Mouse (Mus musculus) embryonic facial prominence, embryonic 12.5 days (tissue): ENCODE results near the gene Hsp90aa1. TPM values are rescaled to one million over a fixed set of nuclear protein-coding genes. Genes with fewer than 3 reads are reported as not detected.
"Not testable (repeated sequence)": the region's sequence is repeated elsewhere in the genome, so short reads cannot be mapped to it uniquely, and the experiment has no call there.

ENCODE experiments used
- ATAC-seq: fragments of 200-750 bp; cut with Nextera tagmentation; 2 replicates; pipeline ENCODE4 v1.8.0; 2017; ENCODE audit not compliant: insufficient number of reproducible peaks, insufficient read depth, low FRiP score, low TSS enrichment
- H3K27ac ChIP-seq: fragments of 300-500 bp; sonication (generic); 2 replicates; pipeline ENCODE4 v1.5.1; 2016; ENCODE audit warnings: mild to moderate bottlenecking
- H3K27me3 ChIP-seq: fragments of 300-500 bp; sonication (generic); 2 replicates; pipeline ENCODE4 v1.6.1; 2016; ENCODE audit warnings: mild to moderate bottlenecking, moderate library complexity
- H3K36me3 ChIP-seq: fragments of 300-500 bp; sonication (generic); 2 replicates; pipeline ENCODE4 v1.6.1; 2016; ENCODE audit warnings: mild to moderate bottlenecking
- H3K4me1 ChIP-seq: fragments of 300-500 bp; sonication (generic); 2 replicates; pipeline ENCODE4 v1.6.1; 2016
- H3K4me2 ChIP-seq: fragments of 300-500 bp; sonication (generic); replicated peaks from 2 replicates; pipeline ENCODE4 v1.6.1; 2016; ENCODE audit warnings: mild to moderate bottlenecking, moderate library complexity
- H3K4me3 ChIP-seq: fragments of 300-500 bp; sonication (generic); 2 replicates; pipeline ENCODE4 v1.5.1; 2016; ENCODE audit warnings: mild to moderate bottlenecking
- H3K9ac ChIP-seq: fragments of 300-500 bp; sonication (generic); 2 replicates; pipeline ENCODE4 v1.6.1; 2016; ENCODE audit warnings: mild to moderate bottlenecking, moderate library complexity
- H3K9me3 ChIP-seq: fragments of 300-500 bp; sonication (generic); 2 replicates; pipeline ENCODE4 v1.6.1; 2016; ENCODE audit warnings: mild to moderate bottlenecking, moderate library complexity
- WGBS: fragments of 180-500 bp; shearing (Covaris S2); methylation state at CpG from one replicate; pipeline ENCODE4 v1.1.7; 2016; 5-methylcytosine and 5-hydroxymethylcytosine counted together
- polyA plus RNA-seq: library from polyadenylated mRNA; unstranded; fragments of >200 nt; fragmentation: Nextera tagmentation; extraction: Ambion mirVana; gene quantifications from 2 replicates; pipeline ENCODE4 v1.2.1, GENCODE M21; 2016

The Hsp90aa1 gene
- polyA plus RNA-seq, 1 experiment from 2014 or later, result 859 TPM

DNA sequence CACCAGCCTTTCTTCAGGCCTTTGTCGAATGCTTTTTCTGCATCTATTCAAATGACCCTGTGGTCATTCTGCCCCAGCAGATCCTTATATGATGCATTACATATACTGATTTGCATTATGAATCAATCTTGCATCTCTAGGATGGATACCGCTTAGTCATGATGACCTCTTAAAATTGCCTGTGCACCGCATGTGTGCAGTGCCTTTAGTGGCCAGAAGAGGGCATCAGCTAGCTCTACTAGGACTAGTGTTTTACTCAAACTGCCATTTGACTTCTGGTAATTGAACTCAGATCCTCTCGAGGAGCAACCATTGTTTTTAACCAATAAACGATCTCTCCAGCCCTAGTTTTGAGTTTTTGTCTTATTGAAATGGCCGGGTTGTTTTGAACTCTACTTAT is 11.3 kb upstream of the Hsp90aa1 start:
- H3K9ac ChIP-seq, result no peak overlapping the region
- H3K4me1 ChIP-seq, result no peaks in the 10 kb centered on the region
- H3K27me3 ChIP-seq, result no peaks in the 10 kb centered on the region
- no peak for ATAC-seq
- H3K4me3 ChIP-seq, result no peak overlapping the region
- WGBS, result 94% methylated on average over 6 of the region's 6 CpGs
- no peaks in the 10 kb centered on the region for H3K9me3 ChIP-seq
- H3K4me2 ChIP-seq, result no peak overlapping the region
- no peaks in the 10 kb centered on the region for H3K36me3 ChIP-seq
- no peak overlapping the region for H3K27ac ChIP-seq

DNA sequence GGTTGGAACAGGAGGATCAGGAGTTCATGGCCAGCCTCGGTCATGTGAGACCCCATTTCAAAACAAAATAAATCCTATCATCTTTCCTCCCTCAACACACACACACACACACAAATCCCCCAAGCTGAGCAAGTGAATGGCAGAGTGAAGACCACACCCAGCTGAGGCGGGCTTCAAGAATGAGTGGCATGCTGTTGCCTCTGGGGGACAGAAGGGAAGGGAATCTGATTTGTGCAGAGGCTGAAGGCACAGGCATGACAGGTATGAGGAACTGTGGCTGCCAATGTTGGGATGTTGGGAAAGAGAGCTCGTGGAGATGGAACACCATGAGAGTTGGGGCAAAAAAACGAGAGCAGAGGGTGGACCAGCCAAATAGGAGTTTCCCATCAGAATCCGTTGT is 8.7 kb upstream of the Hsp90aa1 start:
- no peak overlapping the region for H3K4me3 ChIP-seq
- no peaks in the 10 kb centered on the region for H3K36me3 ChIP-seq
- no peaks in the 10 kb centered on the region for H3K9me3 ChIP-seq
- no peak overlapping the region for H3K4me2 ChIP-seq
- no peaks in the 10 kb centered on the region for H3K27me3 ChIP-seq
- peaks cover 2% of the 10 kb centered on the region; the same call in 1 of the 2 replicates for H3K4me1 ChIP-seq
- H3K27ac ChIP-seq, result no peak overlapping the region
- H3K9ac ChIP-seq, result no peak overlapping the region
- ATAC-seq, result no peak
- 68% methylated on average over 5 of the region's 5 CpGs for WGBS

DNA sequence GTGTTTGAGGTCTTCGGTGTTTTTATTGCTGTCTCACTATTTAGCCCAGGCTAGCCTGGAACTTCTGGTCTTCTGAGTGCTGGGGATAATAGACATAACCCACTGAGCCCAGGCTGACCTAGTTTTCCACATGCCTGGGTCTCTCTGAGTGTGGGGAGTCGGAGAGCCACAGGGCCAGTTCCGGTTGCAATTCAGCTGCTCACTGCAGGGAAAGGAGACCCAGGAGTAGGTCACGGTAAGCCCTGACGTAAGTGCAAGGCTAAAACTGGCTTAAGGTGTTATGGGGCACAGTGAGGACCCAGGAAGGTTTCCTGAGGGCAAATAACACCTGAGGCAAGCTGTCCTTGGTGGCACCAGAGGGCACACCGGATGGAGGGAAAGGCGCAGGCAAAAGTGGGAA is 4.9 kb upstream of the Hsp90aa1 start:
- no peak for ATAC-seq
- no peak overlapping the region for H3K4me3 ChIP-seq
- WGBS, result 89% methylated on average over 7 of the region's 7 CpGs

DNA sequence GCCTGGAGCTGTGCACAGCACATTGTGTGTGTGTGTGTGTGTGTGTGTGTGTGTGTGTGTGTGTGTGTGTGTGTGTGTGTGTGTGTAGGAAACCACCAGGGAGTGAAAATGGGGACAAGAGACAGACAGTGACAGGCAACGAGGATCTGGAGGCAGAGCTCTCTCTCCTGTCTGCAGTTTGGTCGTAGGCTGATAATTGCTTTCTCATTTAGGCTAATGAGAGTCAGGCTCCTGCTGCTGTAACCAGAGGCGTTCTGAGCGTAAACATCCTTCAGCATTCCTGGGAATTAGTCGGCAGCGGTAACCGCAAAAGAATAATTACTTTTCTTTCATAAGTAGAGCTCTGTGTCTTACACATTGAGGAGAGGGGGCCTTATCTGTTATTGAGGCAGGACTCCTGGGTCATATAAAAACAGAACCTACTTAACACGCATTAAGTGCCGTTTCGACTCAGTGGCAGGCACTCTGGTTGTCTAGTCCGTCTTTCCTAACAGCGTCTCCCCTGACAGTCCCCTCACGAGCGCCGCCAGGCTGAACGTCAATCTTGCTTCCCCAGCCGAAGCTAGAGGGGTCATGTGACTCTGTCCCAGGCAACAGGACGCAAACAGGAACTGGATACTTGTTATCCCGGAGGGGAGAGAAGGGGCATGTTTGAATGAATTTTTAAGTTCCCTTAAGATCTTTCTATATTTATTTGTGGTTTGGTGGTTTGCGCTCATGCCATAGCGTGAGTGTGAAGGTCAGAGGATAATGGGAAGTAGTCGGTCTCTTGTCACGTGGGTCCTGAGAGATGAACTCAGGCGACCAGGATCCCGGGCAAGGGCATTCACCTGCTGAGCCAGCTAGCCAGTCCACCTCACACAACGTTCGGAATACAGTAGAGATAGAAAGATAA is 4.1 kb upstream of the Hsp90aa1 start:
- WGBS, result 1% methylated on average over 27 of the region's 27 CpGs
- H3K27ac ChIP-seq, result peak overlapping the region; percentile 52; the same call in 1 of the 2 replicates

More for the DNA sequence above, 4.9 kb upstream of the Hsp90aa1 start:
- H3K4me2 ChIP-seq, result no peak overlapping the region
- H3K36me3 ChIP-seq, result no peaks in the 10 kb centered on the region
- peaks cover 8% of the 10 kb centered on the region; the same call in 1 of the 2 replicates for H3K4me1 ChIP-seq
- H3K9me3 ChIP-seq, result no peaks in the 10 kb centered on the region
- no peak overlapping the region for H3K27ac ChIP-seq
- H3K9ac ChIP-seq, result no peak overlapping the region
- no peaks in the 10 kb centered on the region for H3K27me3 ChIP-seq

DNA sequence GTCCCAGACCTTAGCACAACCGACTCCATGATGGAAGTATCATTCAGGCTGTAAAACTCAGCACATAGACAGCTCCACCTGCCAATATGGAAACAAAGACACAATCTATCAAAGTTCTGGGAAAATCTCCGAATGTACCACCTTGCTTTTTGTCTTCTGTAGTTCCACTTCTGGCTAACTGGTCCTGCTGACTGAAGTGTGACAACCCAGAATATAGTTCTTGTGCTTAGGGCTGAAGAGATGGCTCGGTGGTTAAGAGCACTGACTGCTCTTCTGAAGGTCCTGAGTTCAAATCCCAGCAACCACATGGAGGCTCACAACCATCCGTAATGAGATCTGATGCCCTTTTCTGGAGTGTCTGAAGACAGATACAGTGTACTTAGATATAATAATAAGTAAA is 2.9 kb upstream of the Hsp90aa1 start:
- ATAC-seq, H3K27me3 ChIP-seq, H3K36me3 ChIP-seq, H3K9me3 ChIP-seq, H3K27ac ChIP-seq, H3K4me3 ChIP-seq, H3K9ac ChIP-seq, H3K4me2 ChIP-seq, H3K4me1 ChIP-seq: not testable (repeated sequence)
- WGBS, result 82% methylated on average over 4 of the region's 4 CpGs

More for the DNA sequence above, 4.1 kb upstream of the Hsp90aa1 start:
- H3K36me3 ChIP-seq, result no peaks in the 10 kb centered on the region
- peak overlapping the region; percentile 25 for H3K4me3 ChIP-seq
- no peaks in the 10 kb centered on the region for H3K9me3 ChIP-seq
- H3K4me1 ChIP-seq, result peaks cover 8% of the 10 kb centered on the region; the same call in 1 of the 2 replicates
- H3K27me3 ChIP-seq, result no peaks in the 10 kb centered on the region
- no peak for ATAC-seq
- H3K9ac ChIP-seq, result no peak overlapping the region
- peak overlapping the region; percentile 55 for H3K4me2 ChIP-seq

DNA sequence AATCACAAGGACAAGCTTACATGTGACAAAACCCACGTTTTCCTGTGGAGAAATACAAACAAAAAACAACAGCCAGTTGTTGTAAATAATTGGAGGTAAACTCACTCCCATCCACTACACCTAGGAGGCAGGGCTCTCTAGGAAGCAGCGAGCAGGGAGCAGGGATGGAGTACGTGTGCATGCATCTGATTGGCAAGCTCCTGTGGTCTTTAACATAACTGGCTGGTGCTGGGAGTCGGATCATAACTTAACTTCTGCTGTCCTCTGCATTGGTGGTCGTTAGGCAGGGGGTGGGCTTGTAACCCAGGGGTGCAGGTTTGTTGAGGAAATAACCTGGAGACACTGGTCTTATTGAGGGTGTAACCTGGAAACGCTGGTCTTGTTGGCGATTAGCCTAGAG is 1.2 kb upstream of the Hsp90aa1 start:
- ATAC-seq, result no peak
- Histone ChIP-seq H3K4me3 (no peak overlapping the region), H3K27ac (no peak overlapping the region), H3K4me2 (no peak overlapping the region), H3K4me1 (peaks cover 12% of the 10 kb centered on the region; the same call in 1 of the 2 replicates), H3K27me3 (no peaks in the 10 kb centered on the region), H3K36me3 (no peaks in the 10 kb centered on the region), H3K9me3 (no peaks in the 10 kb centered on the region), H3K9ac (no peak overlapping the region)
- WGBS, result 68% methylated on average over 7 of the region's 7 CpGs

DNA sequence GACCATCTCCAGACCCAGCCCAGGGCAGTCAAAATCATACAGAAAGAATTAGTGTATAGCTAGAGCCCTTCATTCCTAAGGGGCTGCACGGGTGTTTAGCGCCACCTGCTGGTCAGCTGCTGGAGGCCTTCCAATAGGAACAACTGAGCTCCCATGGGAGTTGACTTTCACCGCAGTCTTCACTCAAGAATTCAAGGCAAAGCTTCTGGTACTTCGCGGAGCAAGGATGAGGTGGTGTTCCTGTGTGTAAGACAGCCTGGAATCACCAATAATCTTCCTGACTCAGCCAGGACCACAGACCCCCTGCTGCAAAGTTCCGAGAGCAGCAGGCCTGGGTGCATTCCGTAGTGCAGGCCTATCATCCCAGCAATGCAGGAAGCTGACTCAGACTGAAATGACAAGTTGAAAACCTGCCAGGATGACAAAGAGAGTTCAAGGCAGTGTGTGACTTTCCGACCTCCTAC is 512 bp upstream of the Hsp90aa1 start:
- Histone ChIP-seq H3K9me3 (no peaks in the 10 kb centered on the region), H3K4me1 (peaks cover 12% of the 10 kb centered on the region; the same call in 1 of the 2 replicates), H3K36me3 (no peaks in the 10 kb centered on the region), H3K4me3 (no peak overlapping the region), H3K9ac (no peak overlapping the region; the same call in 1 of the 2 replicates), H3K4me2 (peak overlapping the region; percentile 30), H3K27me3 (no peaks in the 10 kb centered on the region), H3K27ac (no peak overlapping the region)
- ATAC-seq, result 0 out of 2 replicates have a peak, but pooled peaks have one; percentile 54
- whole genome bisulfite sequencing, result 26% methylated on average over 8 of the region's 8 CpGs

DNA sequence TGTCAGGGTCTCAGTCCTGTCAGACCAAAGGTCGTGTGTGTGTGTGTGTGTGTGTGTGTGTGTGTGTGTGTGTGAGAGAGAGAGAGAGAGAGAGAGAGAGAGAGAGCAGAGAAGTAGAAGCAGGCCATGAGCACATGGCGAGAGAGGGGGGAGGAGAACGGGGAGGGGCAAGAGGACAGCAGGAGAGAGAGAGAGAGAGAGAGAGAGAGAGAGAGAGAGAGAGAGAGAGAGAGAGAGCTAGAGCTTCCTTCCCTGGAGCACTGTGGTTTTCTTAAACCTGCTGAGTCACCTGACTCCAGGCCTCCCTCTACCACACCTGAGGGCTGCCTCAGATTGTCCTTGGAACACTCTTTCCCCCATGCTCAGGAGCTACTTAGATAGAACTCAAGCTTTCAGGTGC is 1.2 kb downstream of the Hsp90aa1 start:
- not testable (repeated sequence) for H3K27ac ChIP-seq, ATAC-seq, H3K9me3 ChIP-seq, H3K4me3 ChIP-seq, H3K4me2 ChIP-seq, H3K36me3 ChIP-seq, H3K27me3 ChIP-seq
- Histone ChIP-seq H3K9ac (0 out of 2 replicates have a peak overlapping the region, but pooled peaks have one; percentile 4), H3K4me1 (peaks cover 11% of the 10 kb centered on the region; the same call in 1 of the 2 replicates)
- WGBS, result 29% methylated on average over 2 of the region's 3 CpGs

DNA sequence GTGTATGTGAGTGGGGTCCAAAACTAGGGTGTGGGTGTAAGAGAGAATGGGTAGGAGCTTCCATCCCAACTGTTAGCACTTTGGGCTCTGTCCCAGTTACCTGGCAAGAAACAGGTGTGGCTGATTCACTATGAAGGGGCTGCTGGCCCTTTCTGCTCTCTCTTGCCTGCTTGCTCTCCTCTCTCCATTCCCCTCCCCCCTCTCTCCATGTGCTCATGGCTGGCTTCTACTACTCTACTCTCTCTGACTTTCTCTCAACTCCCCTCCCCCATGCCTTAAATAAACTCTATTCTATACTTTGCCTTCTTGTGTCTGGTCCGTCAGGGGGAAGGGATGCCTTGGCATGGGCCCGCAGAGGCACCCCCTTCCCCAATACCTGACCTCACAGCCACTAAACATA is 1.8 kb downstream of the Hsp90aa1 start:
- Histone ChIP-seq H3K9ac (no peak overlapping the region), H3K9me3 (no peaks in the 10 kb centered on the region), H3K27me3 (no peaks in the 10 kb centered on the region), H3K36me3 (no peaks in the 10 kb centered on the region), H3K27ac (no peak overlapping the region), H3K4me2 (no peak overlapping the region), H3K4me1 (peaks cover 8% of the 10 kb centered on the region; the same call in 1 of the 2 replicates), H3K4me3 (no peak overlapping the region)
- 53% methylated on average over 2 of the region's 2 CpGs for WGBS
- no peak for ATAC-seq

DNA sequence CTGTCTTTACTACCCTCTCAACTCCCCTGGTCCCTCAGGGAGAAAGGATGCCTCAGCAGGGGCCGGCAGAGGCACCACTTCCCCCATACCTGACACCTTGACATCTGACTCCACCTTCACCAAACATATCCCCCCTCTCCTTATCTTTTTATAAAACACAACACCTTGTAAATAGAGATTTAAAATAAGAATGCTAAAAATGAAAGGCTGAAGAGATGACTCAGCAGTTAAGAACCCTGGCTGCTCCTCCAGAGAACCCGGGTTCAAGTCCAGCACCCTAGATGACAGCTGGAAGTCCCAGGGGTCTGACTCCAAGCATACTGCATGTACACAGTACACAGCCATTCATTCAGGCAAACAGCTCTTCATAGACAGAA is 3.4 kb downstream of the Hsp90aa1 start:
- peaks cover 7% of the 10 kb centered on the region for H3K36me3 ChIP-seq
- no peak overlapping the region for H3K27ac ChIP-seq
- H3K4me3 ChIP-seq, result no peak overlapping the region
- ATAC-seq, result no peak
- peaks cover 16% of the 10 kb centered on the region for H3K4me1 ChIP-seq
- H3K4me2 ChIP-seq, result no peak overlapping the region; the same call in 1 of the 2 replicates
- no peaks in the 10 kb centered on the region for H3K9me3 ChIP-seq
- H3K27me3 ChIP-seq, result no peaks in the 10 kb centered on the region
- WGBS, result 62% methylated on average over 2 of the region's 2 CpGs
- H3K9ac ChIP-seq, result no peak overlapping the region

DNA sequence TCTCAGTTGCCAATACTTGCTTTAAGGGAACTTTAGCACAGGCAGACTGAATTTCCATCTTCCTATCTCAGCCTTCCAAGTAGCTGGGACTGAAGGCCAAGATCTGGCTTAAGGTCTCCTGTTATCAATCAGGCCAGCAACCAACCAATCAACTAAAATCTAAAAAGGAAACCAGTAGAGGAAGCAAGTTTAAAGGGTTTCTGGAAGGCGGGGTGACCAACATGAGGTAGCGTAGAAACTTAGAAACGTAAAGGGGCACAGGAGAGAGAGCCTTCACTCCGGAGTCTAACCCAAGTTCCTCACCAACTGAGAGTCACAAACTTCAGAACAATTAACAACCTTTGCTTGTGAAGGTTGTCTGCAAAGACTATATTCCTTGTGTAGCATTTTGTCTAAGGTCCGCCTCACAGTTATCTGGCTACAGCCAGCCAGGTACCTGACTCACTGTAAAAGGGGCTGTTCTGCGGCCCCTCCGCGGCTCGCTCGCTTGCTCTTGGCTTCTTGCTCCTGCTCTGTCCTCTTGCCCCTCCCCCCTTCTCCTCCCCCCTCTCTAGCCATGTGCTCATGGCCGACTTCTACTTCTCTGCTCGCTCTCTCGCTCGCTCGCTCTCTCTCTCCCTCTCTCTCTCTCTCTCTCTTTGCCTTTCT is 3.9 kb downstream of the Hsp90aa1 start:
- Histone ChIP-seq H3K4me1 (peaks cover 16% of the 10 kb centered on the region), H3K27me3 (no peaks in the 10 kb centered on the region), H3K36me3 (peaks cover 10% of the 10 kb centered on the region), H3K4me2 (no peak overlapping the region; the same call in 1 of the 2 replicates), H3K9me3 (no peaks in the 10 kb centered on the region), H3K27ac (no peak overlapping the region), H3K4me3 (no peak overlapping the region), H3K9ac (no peak overlapping the region)
- 42% methylated on average over 15 of the region's 15 CpGs for WGBS
- no peak for ATAC-seq

DNA sequence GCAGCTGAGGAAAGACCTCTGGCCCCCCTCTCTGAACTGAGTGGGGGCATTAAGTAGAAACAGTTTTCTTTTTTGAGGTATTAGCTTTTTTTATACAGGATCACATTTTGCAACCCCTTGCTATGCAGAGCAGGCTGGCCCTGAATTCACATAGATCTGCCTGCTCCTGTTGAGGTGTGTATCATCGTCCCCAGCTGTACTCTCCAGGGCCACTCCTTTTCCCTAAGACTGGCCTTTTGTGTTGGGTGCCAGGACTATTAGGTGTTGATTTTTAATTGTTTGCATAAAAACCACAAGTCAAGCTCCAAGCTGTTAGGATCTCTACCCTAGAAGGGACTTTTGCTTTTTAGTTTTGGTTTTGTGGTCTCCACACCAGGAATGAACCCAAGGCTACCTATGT is 4.4 kb downstream of the Hsp90aa1 start:
- Histone ChIP-seq H3K27me3 (no peaks in the 10 kb centered on the region), H3K9me3 (no peaks in the 10 kb centered on the region), H3K4me3 (no peak overlapping the region), H3K4me1 (peaks cover 13% of the 10 kb centered on the region), H3K9ac (no peak overlapping the region), H3K27ac (no peak overlapping the region), H3K4me2 (no peak overlapping the region), H3K36me3 (peaks cover 14% of the 10 kb centered on the region)
- no peak for ATAC-seq
- 90% methylated on average over 1 of the region's 1 CpGs for WGBS
